Mouse (Mus musculus): ENCODE measurements around the gene Idh3b.

The Idh3b gene

DNA sequence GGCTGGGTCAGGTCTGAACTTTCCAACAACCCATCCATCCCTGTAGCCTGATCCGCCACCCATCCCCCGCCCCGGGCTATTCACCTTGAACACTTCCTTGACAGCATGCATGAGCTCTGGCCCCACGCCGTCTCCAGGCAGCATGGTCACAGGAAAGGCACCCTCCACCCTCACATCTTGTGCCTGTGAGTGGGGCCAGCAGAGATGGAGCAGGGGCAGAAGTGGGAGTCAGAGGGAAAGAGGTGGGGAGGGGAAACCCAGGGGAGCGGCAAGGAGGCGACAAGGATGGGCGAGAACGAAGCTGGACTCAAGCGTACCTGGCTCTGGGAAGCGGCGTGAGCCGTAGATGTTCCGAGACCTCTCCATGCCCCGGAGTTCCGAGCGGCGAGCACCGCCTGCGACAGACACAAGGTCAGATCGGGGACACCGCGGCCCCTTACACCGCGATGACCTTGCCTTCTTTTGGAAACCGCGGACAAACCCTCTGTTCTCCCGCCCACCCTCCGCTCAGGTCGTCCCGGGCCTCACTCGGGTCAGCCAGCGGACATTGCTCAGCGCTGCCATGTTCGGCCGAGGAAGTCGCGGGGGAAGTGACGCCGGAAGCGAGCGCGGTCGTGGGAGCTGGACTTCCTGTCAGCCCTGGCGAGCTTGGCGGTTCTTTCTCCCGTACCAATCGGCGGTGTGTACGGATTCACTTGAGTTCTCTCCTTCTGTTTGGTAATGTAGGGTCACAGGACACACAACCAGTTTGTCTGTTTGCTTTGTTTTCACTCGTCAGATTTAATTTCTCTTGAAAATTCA is at the start of gene Idh3b:
Idh3b (minus strand) TSS at position 694 of the 801 bp plus-strand sequence.
- ATAC-seq (ENCODE audit: low TSS enrichment), result peak; percentile 91

DNA sequence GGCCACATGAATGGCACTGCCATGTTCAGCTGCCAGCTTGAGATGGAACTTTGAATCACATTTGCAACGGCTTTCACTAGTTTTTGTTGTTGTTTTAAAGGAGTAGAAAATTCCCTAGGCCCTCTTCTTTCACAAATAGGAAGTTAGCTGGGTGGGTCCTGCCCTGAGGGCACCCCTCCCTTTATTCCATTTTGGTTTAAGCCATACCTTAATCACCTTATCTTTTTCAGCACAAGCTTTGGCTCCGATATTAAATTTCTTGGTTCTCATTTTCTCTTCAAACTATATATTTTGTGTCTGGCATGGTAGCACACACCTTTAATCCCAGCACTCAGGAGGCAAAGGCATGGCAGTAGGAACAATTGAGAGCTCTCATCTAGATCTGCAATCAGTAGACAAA is 45.2 kb upstream of the Idh3b start:
- no peak for ATAC-seq (ENCODE audit: low TSS enrichment)

DNA sequence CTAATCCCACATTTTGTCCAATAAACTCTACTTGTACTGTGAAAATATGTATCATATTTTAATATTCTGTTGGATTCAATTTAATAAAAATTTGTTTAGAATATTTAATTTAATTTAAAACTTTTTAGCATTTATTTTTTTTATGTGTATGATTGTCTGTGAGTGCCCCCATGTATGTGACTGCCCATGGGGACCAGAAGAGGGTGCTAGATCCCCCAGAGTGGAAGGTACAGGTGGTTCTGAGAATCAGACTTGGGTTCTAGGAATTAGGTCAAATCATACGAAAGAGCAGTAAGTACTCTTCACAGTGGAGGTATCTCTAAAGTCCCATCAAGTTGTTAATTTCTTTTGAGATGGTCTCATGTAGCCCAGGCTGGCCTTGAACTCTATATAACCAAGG is 42.7 kb upstream of the Idh3b start:
- ATAC-seq (ENCODE audit: low TSS enrichment), result no peak

DNA sequence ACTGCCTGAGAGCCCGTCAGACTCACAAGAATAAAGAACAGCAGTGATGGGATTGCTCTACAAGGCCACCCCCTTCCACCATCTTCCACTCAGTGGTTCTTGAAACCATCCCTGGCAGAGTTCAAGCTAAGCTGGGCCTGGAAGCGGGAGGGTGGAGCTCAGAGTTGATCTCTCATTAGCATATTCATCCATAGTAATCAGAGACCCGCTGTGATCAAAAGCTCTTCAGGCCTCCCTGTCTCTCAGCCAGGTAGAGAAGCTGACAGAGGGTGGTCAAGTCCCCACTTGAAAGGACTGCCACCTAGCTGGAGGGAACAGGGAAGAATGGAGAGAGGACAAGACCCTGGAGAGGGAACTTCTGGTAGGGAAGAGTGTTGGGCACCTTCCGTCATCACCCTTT is 18.7 kb upstream of the Idh3b start:
- no peak for ATAC-seq (ENCODE audit: low TSS enrichment)

DNA sequence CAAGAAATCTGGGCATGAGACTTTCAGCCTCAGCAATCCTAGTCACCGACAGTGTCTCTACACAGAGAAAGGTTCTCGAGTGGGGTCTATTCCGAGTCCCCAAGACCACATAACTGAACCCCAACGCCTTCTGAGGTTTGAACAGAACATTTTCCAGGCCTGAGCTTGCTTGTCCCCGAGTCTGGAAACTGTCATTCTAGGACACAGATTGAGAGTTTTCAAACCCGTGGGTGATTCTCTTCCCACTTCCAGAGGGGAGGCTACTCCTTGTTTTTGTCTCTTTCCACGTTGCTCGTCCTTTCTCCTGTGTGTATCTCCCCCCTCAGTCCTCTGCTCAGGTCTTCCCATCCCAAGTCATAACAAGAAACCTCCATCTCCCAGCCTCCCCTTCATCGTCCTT is 13.2 kb upstream of the Idh3b start:
- no peak for ATAC-seq (ENCODE audit: low TSS enrichment)

DNA sequence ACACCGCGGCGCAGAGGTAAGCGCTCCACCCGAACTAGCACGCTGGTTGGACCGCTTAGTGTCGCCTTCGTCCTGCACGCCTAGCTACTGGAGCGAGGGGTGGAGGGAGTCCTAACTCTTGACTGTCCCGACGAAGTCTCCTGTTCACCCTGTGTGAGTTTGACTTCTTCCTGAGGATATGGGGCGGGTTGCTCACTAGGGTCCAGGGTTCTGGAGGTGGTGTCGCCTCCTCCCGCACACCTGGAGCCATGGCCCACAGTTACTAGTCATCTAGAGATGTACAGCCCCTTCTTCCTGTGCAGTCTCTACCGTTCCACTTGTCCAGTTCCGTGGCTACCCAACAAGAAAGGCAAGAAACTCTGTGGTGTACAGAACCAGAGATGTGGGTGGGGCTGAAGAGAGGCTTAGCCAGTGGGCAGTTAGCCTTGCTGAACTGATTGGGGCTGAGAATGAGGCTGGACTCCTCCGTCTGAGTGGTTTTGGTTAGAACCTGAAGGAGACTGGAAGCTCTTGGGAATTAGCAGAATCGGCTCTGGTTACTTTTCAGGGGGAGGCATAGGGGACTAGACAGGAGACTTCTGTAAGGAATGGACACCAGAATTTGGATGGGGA is 11.9 kb upstream of the Idh3b start:
- no peak for ATAC-seq (ENCODE audit: low TSS enrichment)

DNA sequence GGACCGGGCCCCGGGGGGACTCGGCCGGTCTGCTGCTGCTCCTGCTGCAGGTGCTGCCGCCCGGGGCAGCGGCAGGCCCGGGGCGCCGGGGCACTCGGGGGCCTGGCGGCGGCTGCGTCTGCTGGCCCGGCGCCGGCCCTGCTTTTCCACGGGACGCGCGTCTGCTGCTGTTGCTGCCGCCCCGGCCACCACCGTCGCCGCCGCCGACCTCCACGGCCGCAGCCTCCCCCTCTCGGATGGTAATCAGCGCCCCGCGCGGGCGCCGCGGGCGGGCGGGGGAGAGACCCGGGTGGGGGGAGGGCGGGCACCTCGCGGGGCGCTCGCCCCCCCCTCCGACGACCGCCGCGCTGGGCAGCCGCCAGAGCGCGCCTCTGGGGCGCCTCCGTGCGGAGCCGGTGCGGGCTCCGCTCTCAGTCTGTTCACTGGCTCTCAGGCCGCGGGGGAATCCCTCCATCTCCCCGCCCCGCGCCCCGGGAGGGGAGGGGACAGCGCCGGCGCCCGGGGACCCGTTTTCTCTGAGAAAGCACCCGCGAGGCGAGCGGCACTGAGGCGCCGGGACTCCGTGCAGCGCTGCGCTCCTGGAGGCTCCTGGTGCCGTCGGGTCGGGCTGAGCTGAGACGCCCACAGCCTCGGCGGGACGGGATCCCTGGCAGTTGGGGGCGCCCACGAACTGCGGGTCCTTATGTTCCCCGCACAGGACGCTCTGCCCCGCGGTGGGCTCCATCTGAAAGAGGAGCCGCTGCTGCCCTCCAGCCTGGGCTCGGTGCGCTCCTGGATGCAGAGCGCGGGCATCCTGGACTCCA is 11.2 kb upstream of the Idh3b start:
- ATAC-seq (ENCODE audit: low TSS enrichment), result peak; percentile 26; the same call in 1 of the 2 replicates

DNA sequence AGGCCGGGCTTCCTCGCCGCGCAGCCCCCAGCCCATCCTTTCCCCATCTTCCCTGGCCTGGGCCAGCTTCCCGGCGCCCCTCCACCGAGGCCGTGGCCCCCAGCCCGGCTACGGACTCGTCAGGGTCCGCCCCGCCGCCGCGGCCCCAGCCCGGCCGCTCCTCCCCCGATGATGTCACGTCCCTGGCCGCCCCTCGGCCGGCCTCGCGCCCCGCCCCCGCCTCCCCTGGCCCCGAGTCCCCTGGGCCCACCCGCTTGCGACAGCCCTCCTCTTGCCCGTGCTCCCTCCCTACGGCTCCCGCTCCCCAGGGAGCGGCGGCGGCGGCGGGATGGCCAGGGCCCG is 10.6 kb upstream of the Idh3b start, which contains the start of gene Ebf4:
Ebf4 (plus strand) TSS at position 234 of the 342 bp plus-strand sequence.
- ATAC-seq (ENCODE audit: low TSS enrichment), result no peak

DNA sequence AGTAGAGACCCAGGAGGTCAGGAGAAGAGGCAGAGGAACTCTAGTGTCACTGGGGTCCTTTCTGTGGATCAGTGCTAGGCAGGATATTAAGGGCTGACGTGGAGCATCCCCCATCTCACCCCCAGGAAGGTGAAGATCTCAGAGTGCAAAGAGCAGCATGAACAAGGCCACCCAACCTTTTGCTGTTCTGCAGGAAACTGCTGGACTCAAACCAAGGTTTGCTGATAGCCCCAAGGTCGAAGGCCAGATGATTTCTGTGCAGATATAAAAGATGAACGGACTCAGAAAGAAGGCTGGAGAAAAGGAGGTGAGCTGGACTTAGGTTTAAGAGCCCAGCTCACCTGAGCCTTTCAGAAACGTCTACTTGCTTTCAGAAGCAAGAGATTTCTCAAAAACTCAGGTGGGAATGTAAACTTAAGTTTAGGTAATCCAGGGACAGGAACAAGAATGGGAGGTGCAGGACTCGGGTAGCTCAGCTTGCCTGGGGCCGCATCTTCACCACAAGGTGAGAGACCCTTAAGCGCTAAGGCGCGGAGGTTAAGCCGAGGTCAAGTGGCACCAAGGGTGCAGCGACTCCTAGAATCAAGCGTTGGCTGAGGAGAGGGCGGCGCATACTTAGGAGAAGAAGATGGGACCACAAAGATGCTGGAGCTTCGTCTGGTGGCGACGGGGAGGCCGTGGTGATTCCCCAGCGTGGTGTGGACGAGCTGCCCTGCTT is 10.0 kb upstream of the Idh3b start:
- no peak for ATAC-seq (ENCODE audit: low TSS enrichment)

DNA sequence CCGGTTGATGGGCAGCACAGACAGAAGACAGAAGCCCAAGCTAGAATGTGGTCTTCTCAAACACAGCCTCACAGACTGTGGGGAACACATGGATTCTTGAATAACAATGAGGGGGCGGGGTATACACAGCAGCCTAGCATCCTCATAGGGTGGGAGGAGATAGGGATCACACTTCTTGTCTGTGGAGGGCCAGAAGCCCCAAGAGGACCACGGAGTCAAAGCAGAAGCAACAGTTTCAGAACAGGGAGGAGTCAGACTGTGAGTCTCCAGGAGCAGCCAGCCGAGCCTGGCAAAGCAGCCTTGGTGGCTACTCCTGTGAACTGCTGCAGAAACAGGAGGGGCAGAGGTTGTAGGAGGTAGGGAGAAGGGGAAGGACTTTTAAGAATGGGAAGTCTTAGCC is 9.1 kb upstream of the Idh3b start:
- ATAC-seq (ENCODE audit: low TSS enrichment), result 0 out of 2 replicates have a peak, but pooled peaks have one; percentile 8

DNA sequence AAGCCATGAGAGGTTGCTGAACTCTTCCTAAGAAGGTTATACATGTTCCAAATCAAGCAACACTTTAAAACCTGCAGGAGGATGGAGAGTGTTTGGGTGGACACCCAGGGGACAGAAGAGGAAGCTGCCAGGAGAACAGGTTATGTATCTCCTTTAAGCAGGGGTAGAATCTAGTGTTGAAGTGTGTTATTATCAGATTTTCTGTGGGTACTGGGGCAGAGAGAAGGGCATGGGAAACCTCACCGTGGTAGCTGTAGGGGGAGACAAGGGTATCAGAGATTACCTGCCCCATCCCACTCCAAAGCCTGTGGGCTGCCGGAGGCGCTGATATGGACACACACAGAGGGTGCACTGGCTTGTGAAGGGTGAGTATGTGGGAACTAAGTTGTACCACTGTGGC is 8.7 kb upstream of the Idh3b start:
- no peak for ATAC-seq (ENCODE audit: low TSS enrichment)

DNA sequence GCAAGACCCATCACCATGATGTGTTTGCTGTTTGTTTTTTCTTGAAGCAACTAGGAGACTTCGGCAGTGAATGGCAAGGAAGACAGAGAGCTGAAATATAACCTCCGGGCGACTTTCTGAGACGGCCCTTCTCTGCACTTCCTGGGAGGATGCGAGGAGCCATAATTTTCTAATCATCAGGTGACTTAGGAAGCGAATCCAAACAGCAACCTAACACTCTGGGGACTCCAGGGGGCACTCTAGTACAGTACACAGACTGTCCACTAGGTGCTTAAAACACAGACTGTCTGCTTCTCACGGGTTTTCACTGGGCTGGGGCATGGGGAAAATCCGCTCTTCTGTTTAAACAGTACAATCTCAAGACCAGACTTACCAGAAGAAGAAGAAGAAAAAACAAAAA is 7.1 kb upstream of the Idh3b start:
- ATAC-seq (ENCODE audit: low TSS enrichment), result peak; percentile 82

DNA sequence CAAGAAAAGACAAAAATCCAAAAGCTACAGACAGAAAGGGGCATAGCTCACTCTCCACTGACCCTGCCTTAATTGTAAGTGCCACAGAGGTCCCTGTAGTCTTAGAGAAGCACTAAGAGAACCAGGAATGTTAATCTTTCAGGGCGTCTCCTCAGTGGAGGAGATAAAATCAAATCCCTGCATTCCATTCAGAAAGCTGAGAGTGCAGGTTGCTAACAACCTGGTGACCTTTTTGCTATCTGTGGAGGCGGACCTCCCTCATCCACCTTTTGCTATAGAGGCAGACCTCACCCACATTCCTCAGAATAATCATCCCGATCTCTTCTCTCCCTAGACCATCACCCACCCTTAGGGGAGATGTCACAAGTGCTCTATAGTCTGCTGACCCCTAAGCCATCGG is 4.7 kb upstream of the Idh3b start:
- no peak for ATAC-seq (ENCODE audit: low TSS enrichment)

DNA sequence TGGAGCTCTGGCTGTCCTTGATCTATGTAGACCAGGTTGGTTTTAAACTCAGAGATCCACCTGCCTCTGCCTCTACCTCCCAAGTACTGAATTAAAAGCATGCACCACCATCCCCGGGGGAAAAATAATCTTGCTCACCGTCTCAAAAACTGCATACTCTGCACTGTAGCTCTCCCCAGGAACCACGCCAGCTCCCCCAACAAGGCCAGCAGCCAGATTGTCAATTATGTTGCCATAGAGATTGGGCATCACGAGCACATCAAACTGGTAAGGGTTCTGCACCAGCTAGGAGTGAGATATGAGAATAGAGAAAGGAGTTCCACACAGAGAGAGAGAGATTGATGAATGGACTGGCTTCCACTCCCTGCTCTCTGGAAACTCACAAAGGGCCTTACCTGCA is 3.5 kb downstream of the Idh3b start:
- no peak for ATAC-seq (ENCODE audit: low TSS enrichment)

DNA sequence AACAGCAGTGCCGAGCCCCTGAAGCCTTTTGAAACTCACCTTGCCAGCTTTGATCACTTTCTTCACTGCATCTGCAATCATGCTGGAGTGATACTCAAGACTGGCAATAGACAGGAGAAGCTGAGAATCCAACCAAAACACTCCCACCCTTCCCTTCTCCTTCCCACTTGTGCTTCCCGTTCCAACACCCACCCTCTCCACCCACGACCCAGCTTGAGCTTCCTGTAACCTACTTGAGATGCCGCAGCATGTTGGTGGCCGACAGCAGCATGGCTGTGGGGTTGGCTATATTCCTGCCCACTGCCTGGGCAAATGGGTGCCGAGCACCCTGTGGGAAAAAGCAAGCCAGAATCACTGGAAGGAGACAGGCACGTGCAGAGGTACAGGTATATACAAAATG is 4.1 kb downstream of the Idh3b start:
- peak; percentile 15; the same call in 1 of the 2 replicates for ATAC-seq (ENCODE audit: low TSS enrichment)

DNA sequence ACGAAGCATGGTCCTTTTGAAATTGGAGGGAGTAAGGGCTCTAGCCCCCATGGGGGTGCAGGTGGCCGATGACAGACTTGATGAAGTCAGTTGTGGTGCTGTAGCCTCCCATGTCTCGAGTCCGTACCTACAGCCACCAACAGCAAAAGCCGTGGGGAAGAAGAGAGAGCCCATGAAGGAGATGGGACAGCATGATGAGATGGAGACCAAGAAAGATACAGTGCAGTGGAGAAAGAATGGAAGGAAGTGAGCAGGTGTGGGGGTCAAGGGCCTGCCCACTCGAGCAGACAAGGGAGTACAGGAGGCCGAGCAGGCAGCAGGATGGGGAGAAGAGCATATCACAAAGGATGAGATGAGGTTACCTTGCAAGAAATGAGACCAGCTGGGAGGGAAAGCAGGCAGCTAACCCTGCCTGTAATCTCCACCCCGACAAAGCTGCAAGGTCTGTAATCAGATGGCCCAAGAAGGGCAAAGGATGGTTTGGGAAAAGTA is 4.7 kb downstream of the Idh3b start:
- ATAC-seq (ENCODE audit: low TSS enrichment), result no peak

DNA sequence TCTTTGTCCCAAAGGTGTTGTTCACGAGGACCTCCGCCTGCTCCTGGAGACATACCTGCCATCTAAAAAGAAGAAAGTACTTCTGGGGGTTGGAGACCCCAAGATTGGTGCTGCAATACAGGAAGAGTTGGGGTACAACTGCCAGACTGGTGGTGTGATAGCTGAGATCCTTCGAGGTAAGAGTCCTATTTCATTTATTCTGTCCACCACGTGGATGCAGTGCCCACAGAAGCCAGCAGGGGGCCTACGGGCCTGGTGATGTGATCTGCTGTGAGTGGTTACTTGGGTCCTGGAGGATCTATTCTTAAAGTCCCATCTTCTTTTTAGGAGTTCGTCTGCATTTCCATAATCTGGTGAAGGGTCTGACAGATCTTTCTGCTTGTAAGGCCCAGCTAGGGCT is 8.7 kb downstream of the Idh3b start:
- no peak for ATAC-seq (ENCODE audit: low TSS enrichment)

DNA sequence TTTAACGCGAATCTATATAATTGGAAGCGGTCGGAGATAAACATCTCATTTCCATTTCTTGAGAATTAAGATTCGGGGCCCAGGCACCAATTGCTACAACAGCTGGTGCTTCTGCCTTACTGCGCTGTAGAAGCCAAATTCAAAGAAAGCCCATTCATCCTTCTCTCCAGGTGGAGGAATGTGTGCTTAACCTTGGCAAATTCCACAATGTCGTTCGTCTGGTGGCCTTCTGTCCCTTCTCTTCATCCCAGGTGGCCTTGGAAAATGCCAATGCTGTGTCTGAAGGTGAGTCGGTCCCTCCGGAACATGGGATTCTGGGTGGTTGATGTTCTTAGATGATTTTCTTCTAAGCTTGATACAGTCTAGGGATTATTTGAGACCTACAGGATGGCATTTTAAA is 9.5 kb downstream of the Idh3b start:
- no peak; the same call in 1 of the 2 replicates for ATAC-seq (ENCODE audit: low TSS enrichment)

DNA sequence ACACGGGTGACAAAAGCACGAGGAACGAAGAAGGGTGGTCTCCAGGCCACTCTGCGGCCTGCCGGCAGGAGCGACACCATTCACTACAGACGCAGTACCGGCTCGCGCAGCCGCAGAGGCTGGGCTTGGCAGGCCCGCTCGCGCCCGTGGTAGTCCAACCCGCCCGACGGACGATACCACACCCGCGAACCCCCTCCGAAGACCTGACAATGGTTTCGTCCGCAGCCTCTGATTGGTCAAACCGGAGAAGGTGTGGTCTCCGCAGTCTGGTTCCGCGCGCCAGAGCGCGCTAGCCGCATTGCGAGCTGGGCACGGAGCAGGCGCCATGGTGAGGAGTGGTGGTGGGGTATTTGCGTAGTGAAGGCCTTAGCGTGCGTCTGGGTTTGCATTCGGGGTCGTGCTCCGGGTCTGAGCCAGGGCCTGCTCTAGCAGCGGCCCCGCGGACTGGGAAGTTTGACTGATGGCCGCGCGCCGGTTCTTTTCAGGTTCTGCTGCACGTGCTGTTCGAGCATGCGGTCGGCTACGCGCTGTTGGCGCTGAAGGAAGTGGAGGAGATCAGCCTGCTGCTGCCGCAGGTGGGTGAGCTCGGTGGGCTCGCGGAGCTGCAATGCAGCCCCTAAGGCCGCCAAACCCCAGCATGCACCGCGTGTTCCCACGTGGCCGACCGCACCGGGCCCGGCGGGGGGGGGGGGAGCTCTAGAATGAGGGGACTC is 10.0 kb downstream of the Idh3b start, which contains the start of gene Nop56:
Nop56 (plus strand) TSS at position 282 of the 713 bp plus-strand sequence.
- peak; percentile 95 for ATAC-seq (ENCODE audit: low TSS enrichment)

DNA sequence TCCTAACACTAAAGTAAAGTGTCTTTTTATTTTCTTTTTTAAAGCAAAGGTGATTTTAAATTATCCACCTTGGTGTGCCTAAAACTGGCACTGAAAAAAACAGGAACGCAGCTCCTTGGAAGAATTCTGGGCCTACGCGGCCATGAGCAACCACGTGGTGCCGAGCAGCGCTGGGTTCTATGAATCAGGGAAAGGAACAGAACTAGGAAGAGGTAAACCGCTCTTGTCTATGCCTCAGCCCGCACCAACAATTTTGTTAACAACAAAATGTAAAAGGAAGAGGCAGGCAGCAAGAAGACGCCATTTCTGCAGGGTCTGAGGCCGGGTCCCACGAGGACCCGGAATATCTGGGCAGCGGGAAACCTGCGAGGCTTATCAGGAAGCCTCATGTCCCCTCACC is 10.6 kb downstream of the Idh3b start:
- ATAC-seq (ENCODE audit: low TSS enrichment), result peak; percentile 32

DNA sequence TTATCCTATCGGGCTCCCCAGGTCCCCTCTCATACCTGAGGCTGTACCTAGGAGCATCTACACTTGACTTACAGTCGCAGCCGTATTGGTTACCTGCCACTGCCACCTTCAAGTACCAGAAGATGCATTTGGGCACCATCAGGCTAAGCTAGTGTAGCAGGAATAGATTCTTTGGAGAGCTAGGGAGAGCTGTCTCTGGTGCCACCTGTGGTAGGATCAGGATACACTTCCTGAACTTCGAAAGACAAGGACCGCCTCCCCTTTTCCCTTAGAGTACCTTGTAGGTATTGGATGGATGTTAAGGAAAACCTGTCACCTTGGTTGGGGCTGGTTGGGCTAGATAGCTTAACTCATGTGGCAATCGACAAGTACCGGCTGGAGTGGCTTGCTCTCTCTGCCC is 16.3 kb downstream of the Idh3b start:
- ATAC-seq (ENCODE audit: low TSS enrichment), result no peak

Data from frontal cortex, adult (tissue).